Mouse (Mus musculus) brain, adult 2 months (tissue): ENCODE measurements around the gene Snrpb.

ENCODE experiments used
- DNase-seq: peaks from one replicate; pipeline ENCODE4 v3.0.0; 2011; ENCODE audit warnings: low read depth, low spot score

Gene Snrpb

GRCm38 (mm10) chr2:130143011-130143410 lies 36.2 kb downstream of the Snrpb start:
- no peak for DNase-seq

GRCm38 (mm10) chr2:130129687-130130086 lies 49.5 kb downstream of the Snrpb start:
- DNase-seq: no peak

- no peak for DNase-seq
These were observed 53.1 kb downstream of the Snrpb start for GRCm38 (mm10) chr2:130126073-130126472.

GRCm38 (mm10) chr2:130125279-130126059 lies 53.7 kb downstream of the Snrpb start:
- DNase-seq: no peak
